Mouse (Mus musculus): ENCODE results near the gene Gnai3. TPM values are rescaled to one million over a fixed set of nuclear protein-coding genes. Genes with fewer than 3 reads are reported as not detected.

Gnai3 gene
- polyA plus RNA-seq, 1 experiment from 2014 or later, result 63.4 TPM

GRCm38 (mm10) chr3:108129367-108129766 lies 16.6 kb downstream of the Gnai3 start:
- peak overlapping the region; percentile 46 for H3K4me2 ChIP-seq
- peak overlapping the region; percentile 2; the same call in 1 of the 2 replicates for H3K9ac ChIP-seq
- no peak overlapping the region for H3K4me3 ChIP-seq (replicated peaks)
- 34% methylated on average over 4 of the region's 4 CpGs for WGBS (ENCODE audit: insufficient replicate concordance)
- peak; percentile 80 for ATAC-seq (ENCODE audit: insufficient read depth)
- H3K27me3 ChIP-seq, result no peaks in the 10 kb centered on the region
- H3K27ac ChIP-seq (replicated peaks), result peak overlapping the region; percentile 78
- peaks cover 4% of the 10 kb centered on the region; the same call in 1 of the 2 replicates for H3K36me3 ChIP-seq (replicated peaks)
- H3K4me1 ChIP-seq (replicated peaks), result peaks cover 84% of the 10 kb centered on the region
- H3K9me3 ChIP-seq (replicated peaks), result no peaks in the 10 kb centered on the region

- H3K36me3 ChIP-seq (replicated peaks), result peaks cover 10% of the 10 kb centered on the region
- no peaks in the 10 kb centered on the region for H3K9me3 ChIP-seq (replicated peaks)
- H3K4me3 ChIP-seq (replicated peaks), result no peak overlapping the region
- peak overlapping the region; percentile 46 for H3K4me2 ChIP-seq
- no peak for ATAC-seq (ENCODE audit: insufficient read depth)
- peaks cover 88% of the 10 kb centered on the region for H3K4me1 ChIP-seq (replicated peaks)
- peak overlapping the region; percentile 78 for H3K27ac ChIP-seq (replicated peaks)
- H3K9ac ChIP-seq, result peak overlapping the region; percentile 25
- H3K27me3 ChIP-seq, result no peaks in the 10 kb centered on the region
- 58% methylated on average over 5 of the region's 5 CpGs for WGBS (ENCODE audit: insufficient replicate concordance)
Observed at GRCm38 (mm10) chr3:108128520-108128919, 17.4 kb downstream of the Gnai3 start.

GRCm38 (mm10) chr3:108126327-108126726 lies 19.6 kb downstream of the Gnai3 start:
- ATAC-seq (ENCODE audit: insufficient read depth), result no peak
- H3K27ac ChIP-seq (replicated peaks), result no peak overlapping the region
- no peaks in the 10 kb centered on the region for H3K9me3 ChIP-seq (replicated peaks)
- H3K27me3 ChIP-seq, result no peaks in the 10 kb centered on the region
- no peak overlapping the region for H3K4me3 ChIP-seq (replicated peaks)
- no peak overlapping the region for H3K4me2 ChIP-seq
- no peak overlapping the region for H3K9ac ChIP-seq
- peaks cover 67% of the 10 kb centered on the region for H3K4me1 ChIP-seq (replicated peaks)
- H3K36me3 ChIP-seq (replicated peaks), result peaks cover 26% of the 10 kb centered on the region
- 84% methylated on average over 3 of the region's 3 CpGs for WGBS (ENCODE audit: insufficient replicate concordance)

- no peaks in the 10 kb centered on the region for H3K9me3 ChIP-seq (replicated peaks)
- H3K27me3 ChIP-seq, result no peaks in the 10 kb centered on the region
- H3K27ac ChIP-seq (replicated peaks), result 0 out of 2 replicates have a peak overlapping the region, but pooled peaks have one; percentile 4
- WGBS (ENCODE audit: insufficient replicate concordance), result 51% methylated on average over 1 of the region's 1 CpGs
- ATAC-seq (ENCODE audit: insufficient read depth), result no peak
- H3K4me1 ChIP-seq (replicated peaks), result peaks cover 50% of the 10 kb centered on the region
- no peak overlapping the region for H3K4me3 ChIP-seq (replicated peaks)
- H3K4me2 ChIP-seq, result no peak overlapping the region
- H3K36me3 ChIP-seq (replicated peaks), result peaks cover 46% of the 10 kb centered on the region
- no peak overlapping the region for H3K9ac ChIP-seq
Observed at GRCm38 (mm10) chr3:108124131-108124530, 21.8 kb downstream of the Gnai3 start.

- Histone ChIP-seq H3K4me3 (replicated peaks) (no peak overlapping the region), H3K4me2 (no peak overlapping the region), H3K36me3 (replicated peaks) (peaks cover 55% of the 10 kb centered on the region)
Observed at GRCm38 (mm10) chr3:108123242-108123641, 22.7 kb downstream of the Gnai3 start.

GRCm38 (mm10) chr3:108121101-108121500 lies 24.8 kb downstream of the Gnai3 start:
- H3K4me3 ChIP-seq (replicated peaks), result no peak overlapping the region
- H3K4me2 ChIP-seq, result no peak overlapping the region
- no peak for ATAC-seq (ENCODE audit: insufficient read depth)
- no peak overlapping the region for H3K27ac ChIP-seq (replicated peaks)
- H3K9me3 ChIP-seq (replicated peaks), result no peaks in the 10 kb centered on the region
- peaks cover 75% of the 10 kb centered on the region for H3K36me3 ChIP-seq (replicated peaks)
- no peaks in the 10 kb centered on the region for H3K27me3 ChIP-seq
- WGBS (ENCODE audit: insufficient replicate concordance), result 83% methylated on average over 3 of the region's 3 CpGs
- H3K4me1 ChIP-seq (replicated peaks), result peaks cover 24% of the 10 kb centered on the region
- no peak overlapping the region for H3K9ac ChIP-seq

More at GRCm38 (mm10) chr3:108123242-108123641, 22.7 kb downstream of the Gnai3 start:
- H3K9me3 ChIP-seq (replicated peaks), result no peaks in the 10 kb centered on the region
- no peaks in the 10 kb centered on the region for H3K27me3 ChIP-seq
- H3K9ac ChIP-seq, result no peak overlapping the region
- ATAC-seq (ENCODE audit: insufficient read depth), result no peak
- peaks cover 41% of the 10 kb centered on the region for H3K4me1 ChIP-seq (replicated peaks)
- 0 out of 2 replicates have a peak overlapping the region, but pooled peaks have one; percentile 0 for H3K27ac ChIP-seq (replicated peaks)
- WGBS (ENCODE audit: insufficient replicate concordance), result 86% methylated on average over 5 of the region's 5 CpGs

GRCm38 (mm10) chr3:108117465-108117864 lies 28.5 kb downstream of the Gnai3 start:
- H3K36me3 ChIP-seq (replicated peaks), result peaks cover 93% of the 10 kb centered on the region
- WGBS (ENCODE audit: insufficient replicate concordance), result 82% methylated on average over 6 of the region's 6 CpGs

GRCm38 (mm10) chr3:108113591-108114289 lies 32.2 kb downstream of the Gnai3 start:
- H3K4me3 ChIP-seq (replicated peaks), result no peak overlapping the region
- peaks cover 94% of the 10 kb centered on the region for H3K36me3 ChIP-seq (replicated peaks)
- no peak overlapping the region for H3K27ac ChIP-seq (replicated peaks)
- no peak overlapping the region for H3K4me2 ChIP-seq
- peaks cover 7% of the 10 kb centered on the region; the same call in 1 of the 2 replicates for H3K4me1 ChIP-seq (replicated peaks)
- 80% methylated on average over 7 of the region's 7 CpGs for WGBS (ENCODE audit: insufficient replicate concordance)
- no peaks in the 10 kb centered on the region for H3K9me3 ChIP-seq (replicated peaks)
- no peaks in the 10 kb centered on the region for H3K27me3 ChIP-seq
- no peak for ATAC-seq (ENCODE audit: insufficient read depth)
- no peak overlapping the region for H3K9ac ChIP-seq

More at GRCm38 (mm10) chr3:108117465-108117864, 28.5 kb downstream of the Gnai3 start:
- Histone ChIP-seq H3K4me2 (no peak overlapping the region), H3K4me1 (replicated peaks) (0 out of 2 replicates have a peak, but pooled peaks cover 11% of the 10 kb centered on the region), H3K4me3 (replicated peaks) (no peak overlapping the region), H3K27ac (replicated peaks) (no peak overlapping the region), H3K27me3 (no peaks in the 10 kb centered on the region), H3K9ac (no peak overlapping the region), H3K9me3 (replicated peaks) (no peaks in the 10 kb centered on the region)
- ATAC-seq (ENCODE audit: insufficient read depth), result no peak

GRCm38 (mm10) chr3:108112666-108113065 lies 33.3 kb downstream of the Gnai3 start:
- ATAC-seq (ENCODE audit: insufficient read depth), result no peak
- WGBS (ENCODE audit: insufficient replicate concordance), result 66% methylated on average over 4 of the region's 4 CpGs

GRCm38 (mm10) chr3:108112246-108112645 lies 33.7 kb downstream of the Gnai3 start:
- Histone ChIP-seq H3K4me2 (no peak overlapping the region), H3K27ac (replicated peaks) (no peak overlapping the region; the same call in 1 of the 2 replicates)

More at GRCm38 (mm10) chr3:108112666-108113065, 33.3 kb downstream of the Gnai3 start:
- no peak overlapping the region for H3K9ac ChIP-seq
- H3K4me1 ChIP-seq (replicated peaks), result peaks cover 7% of the 10 kb centered on the region; the same call in 1 of the 2 replicates
- peaks cover 94% of the 10 kb centered on the region for H3K36me3 ChIP-seq (replicated peaks)
- no peak overlapping the region for H3K27ac ChIP-seq (replicated peaks)
- no peaks in the 10 kb centered on the region for H3K9me3 ChIP-seq (replicated peaks)
- no peak overlapping the region for H3K4me3 ChIP-seq (replicated peaks)
- no peak overlapping the region for H3K4me2 ChIP-seq
- no peaks in the 10 kb centered on the region for H3K27me3 ChIP-seq

GRCm38 (mm10) chr3:108111320-108111719 lies 34.6 kb downstream of the Gnai3 start:
- Histone ChIP-seq H3K9ac (no peak overlapping the region), H3K27me3 (no peaks in the 10 kb centered on the region), H3K4me3 (replicated peaks) (no peak overlapping the region), H3K4me1 (replicated peaks) (peaks cover 14% of the 10 kb centered on the region; the same call in 1 of the 2 replicates), H3K27ac (replicated peaks) (no peak overlapping the region), H3K9me3 (replicated peaks) (no peaks in the 10 kb centered on the region), H3K36me3 (replicated peaks) (peaks cover 92% of the 10 kb centered on the region), H3K4me2 (no peak overlapping the region)
- ATAC-seq (ENCODE audit: insufficient read depth), result no peak
- WGBS (ENCODE audit: insufficient replicate concordance), result 87% methylated on average over 5 of the region's 5 CpGs

More at GRCm38 (mm10) chr3:108112246-108112645, 33.7 kb downstream of the Gnai3 start:
- 58% methylated on average over 7 of the region's 7 CpGs for WGBS (ENCODE audit: insufficient replicate concordance)
- ATAC-seq (ENCODE audit: insufficient read depth), result no peak
- H3K36me3 ChIP-seq (replicated peaks), result peaks cover 92% of the 10 kb centered on the region
- no peak overlapping the region for H3K9ac ChIP-seq
- peaks cover 7% of the 10 kb centered on the region; the same call in 1 of the 2 replicates for H3K4me1 ChIP-seq (replicated peaks)
- H3K9me3 ChIP-seq (replicated peaks), result no peaks in the 10 kb centered on the region
- H3K27me3 ChIP-seq, result no peaks in the 10 kb centered on the region
- no peak overlapping the region for H3K4me3 ChIP-seq (replicated peaks)

Data from liver, embryonic 15.5 days (tissue).